Mouse (Mus musculus) cortical plate, adult 2 months (tissue): ENCODE results near the gene Ccdc154.

Experiments used
- CTCF ChIP-seq: fragments of 200-500 bp; IDR thresholded peaks from 2 replicates; pipeline ENCODE4 v1.5.1; 2011; ENCODE audit warnings: mild to moderate bottlenecking, control low read depth, low read length; ENCODE audit not compliant: insufficient read depth; ENCODE audit errors: extremely low read depth
- POLR2A ChIP-seq: fragments of 200-500 bp; IDR thresholded peaks from 2 replicates; pipeline ENCODE4 v1.6.1; 2011; ENCODE audit warnings: mild to moderate bottlenecking, low read length, control low read depth; ENCODE audit not compliant: insufficient read depth; ENCODE audit errors: extremely low read depth

GRCm38 (mm10) chr17:25175411-25175810, 13.2 kb downstream of the Ccdc154 start, which contains the start of gene Gm38655:
- TF ChIP-seq CTCF = no peak
- no peak for TF ChIP-seq POLR2A
